Mouse (Mus musculus) neural tube, embryonic 13.5 days (tissue): ENCODE results near the gene Nkd2. TPM values are rescaled to one million over a fixed set of nuclear protein-coding genes. Genes with fewer than 3 reads are reported as not detected.

ENCODE experiments used
- ATAC-seq: fragments of 200-750 bp; cut with Nextera tagmentation; 2 replicates; pipeline ENCODE4 v1.8.0; 2017; ENCODE audit warnings: low read depth, mild to moderate bottlenecking, moderate TSS enrichment, moderate library complexity
- H3K27ac ChIP-seq: fragments of 300-500 bp; sonication (generic); replicated peaks from 2 replicates; pipeline ENCODE4 v1.5.1; 2015; ENCODE audit warnings: moderate library complexity, mild to moderate bottlenecking, inconsistent platforms
- H3K27me3 ChIP-seq: fragments of 300-500 bp; sonication (generic); 2 replicates; pipeline ENCODE4 v1.6.1; 2015; ENCODE audit warnings: mild to moderate bottlenecking, inconsistent platforms
- H3K36me3 ChIP-seq: fragments of 300-500 bp; sonication (generic); 2 replicates; pipeline ENCODE4 v1.6.1; 2015; ENCODE audit warnings: mild to moderate bottlenecking, inconsistent platforms
- H3K4me1 ChIP-seq: fragments of 300-500 bp; sonication (generic); replicated peaks from 2 replicates; pipeline ENCODE4 v1.6.1; 2015; ENCODE audit warnings: inconsistent platforms
- H3K4me2 ChIP-seq: fragments of 300-500 bp; sonication (generic); 2 replicates; pipeline ENCODE4 v1.6.1; 2015; ENCODE audit warnings: inconsistent platforms, mild to moderate bottlenecking, moderate library complexity
- H3K4me3 ChIP-seq: fragments of 300-500 bp; sonication (generic); 2 replicates; pipeline ENCODE4 v1.5.1; 2015; ENCODE audit warnings: mild to moderate bottlenecking, inconsistent platforms
- H3K9ac ChIP-seq: fragments of 300-500 bp; sonication (generic); 2 replicates; pipeline ENCODE4 v1.6.1; 2015; ENCODE audit warnings: moderate library complexity, mild to moderate bottlenecking, inconsistent platforms
- H3K9me3 ChIP-seq: fragments of 300-500 bp; sonication (generic); 2 replicates; pipeline ENCODE4 v1.6.1; 2016; ENCODE audit warnings: inconsistent platforms
- WGBS: fragments of 180-500 bp; shearing (Covaris S2); methylation state at CpG from one replicate; pipeline ENCODE4 v1.1.7; 2015; 5-methylcytosine and 5-hydroxymethylcytosine counted together
- polyA plus RNA-seq: library from polyadenylated mRNA; unstranded; fragments of >200 nt; fragmentation: Nextera tagmentation; extraction: Ambion mirVana; gene quantifications from 2 replicates; pipeline ENCODE4 v1.2.1, GENCODE M21; 2015

The Nkd2 gene
- polyA plus RNA-seq: 8.7 and 9.8 TPM in 2 replicates

DNA sequence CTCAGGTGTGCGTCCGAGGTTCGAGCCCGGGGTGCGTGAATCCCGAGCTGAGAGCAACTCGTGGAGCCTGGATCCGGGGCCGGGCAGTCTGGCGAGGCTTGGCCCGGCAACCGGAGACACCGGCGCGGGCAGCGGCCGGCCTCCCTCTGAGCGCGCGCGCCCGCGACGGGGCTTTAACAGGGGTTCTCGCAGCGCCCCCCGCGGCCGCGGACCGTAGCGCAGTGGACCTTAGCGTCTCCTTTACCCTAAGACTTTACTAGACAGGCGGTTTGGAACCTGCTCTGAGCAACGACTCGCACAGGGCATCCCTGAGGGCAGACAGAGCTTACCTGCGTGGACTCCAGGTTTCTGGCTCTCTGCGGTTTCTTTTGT, at the start of gene Nkd2:
TSS of gene Nkd2 (minus strand) at position 167 of the 372 bp plus-strand sequence.
- peak; percentile 95 for ATAC-seq
- H3K36me3 ChIP-seq: no peaks in the 10 kb centered on the region
- peak within 1 kb of the TSS; percentile 90 for H3K4me2 ChIP-seq
- peaks cover 27% of the 10 kb centered on the region for H3K27me3 ChIP-seq
- H3K9ac ChIP-seq: peak within 1 kb of the TSS; percentile 75
- 0 out of 2 replicates have a peak, but pooled peaks cover 9% of the 10 kb centered on the region for H3K4me1 ChIP-seq
- no peak within 1 kb of the TSS for H3K27ac ChIP-seq
- H3K4me3 ChIP-seq: peak within 1 kb of the TSS; percentile 62
- WGBS: under 1% methylated on average over 34 of the region's 38 CpGs
- no peaks in the 10 kb centered on the region for H3K9me3 ChIP-seq

DNA sequence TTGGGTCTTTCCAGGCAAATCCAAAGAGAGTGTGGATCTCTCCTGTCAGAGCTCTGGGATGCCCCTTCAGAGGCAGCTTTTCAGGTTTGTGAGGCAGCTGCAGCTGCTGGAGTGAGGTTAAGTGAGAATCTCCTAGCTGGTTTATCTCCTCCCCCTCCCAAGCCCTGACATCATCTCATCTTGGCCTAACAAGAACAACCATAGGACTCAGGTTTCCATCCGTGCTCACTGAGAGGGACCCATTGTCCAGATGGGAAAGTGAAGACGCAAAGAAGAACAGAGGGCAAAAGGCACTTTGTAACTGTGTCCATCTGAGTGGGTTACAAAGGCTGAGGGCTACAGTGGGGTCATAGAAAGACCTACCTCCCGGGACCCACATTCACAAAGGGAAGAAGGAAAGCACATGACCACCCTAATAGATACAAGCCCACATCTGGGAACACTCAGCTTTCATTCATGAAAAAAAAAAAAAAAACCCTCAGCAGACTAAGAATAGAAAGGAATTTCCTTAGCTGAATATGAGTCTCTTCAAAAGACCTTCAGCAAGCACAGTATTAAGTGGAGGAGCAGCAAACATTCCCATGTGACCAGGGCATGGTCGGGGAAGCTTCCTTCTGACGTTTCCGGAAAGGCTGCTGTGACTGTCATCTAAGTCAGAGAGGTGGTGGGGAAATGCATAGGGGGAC, 45.2 kb upstream of the Nkd2 start:
- Histone ChIP-seq H3K27me3 (no peaks in the 10 kb centered on the region), H3K9ac (no peak overlapping the region), H3K9me3 (no peaks in the 10 kb centered on the region), H3K36me3 (no peaks in the 10 kb centered on the region), H3K27ac (no peak overlapping the region), H3K4me2 (no peak overlapping the region), H3K4me3 (no peak overlapping the region), H3K4me1 (no peaks in the 10 kb centered on the region)
- 63% methylated on average over 6 of the region's 6 CpGs for WGBS
- ATAC-seq: no peak

DNA sequence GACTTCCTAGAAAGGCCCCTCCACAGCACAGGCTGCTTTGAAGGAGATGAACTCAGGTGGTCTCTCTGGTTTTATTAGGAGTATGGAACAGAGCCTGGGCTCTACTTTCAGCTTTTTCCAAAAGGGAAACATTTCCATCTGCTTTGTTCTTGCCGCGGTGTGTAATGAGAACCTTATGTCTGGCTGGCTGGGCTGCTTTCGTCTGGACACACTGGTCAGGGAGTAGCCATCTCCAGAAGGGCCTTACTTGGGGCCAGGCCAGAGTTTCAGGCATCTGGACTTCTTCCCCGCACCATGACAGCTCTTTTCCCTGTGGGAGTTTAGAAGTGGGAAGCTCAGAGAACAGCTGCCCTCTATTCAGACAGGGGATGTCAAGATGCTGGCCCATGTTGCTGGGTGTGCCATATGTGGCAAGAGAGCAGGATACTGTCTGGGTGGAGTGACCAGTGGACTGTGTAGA, 40.0 kb upstream of the Nkd2 start:
- Histone ChIP-seq H3K27ac (no peak overlapping the region), H3K27me3 (no peaks in the 10 kb centered on the region), H3K4me2 (no peak overlapping the region), H3K36me3 (no peaks in the 10 kb centered on the region), H3K9ac (no peak overlapping the region), H3K9me3 (no peaks in the 10 kb centered on the region), H3K4me3 (no peak overlapping the region), H3K4me1 (no peaks in the 10 kb centered on the region)
- WGBS: 65% methylated on average over 4 of the region's 4 CpGs
- ATAC-seq: no peak

DNA sequence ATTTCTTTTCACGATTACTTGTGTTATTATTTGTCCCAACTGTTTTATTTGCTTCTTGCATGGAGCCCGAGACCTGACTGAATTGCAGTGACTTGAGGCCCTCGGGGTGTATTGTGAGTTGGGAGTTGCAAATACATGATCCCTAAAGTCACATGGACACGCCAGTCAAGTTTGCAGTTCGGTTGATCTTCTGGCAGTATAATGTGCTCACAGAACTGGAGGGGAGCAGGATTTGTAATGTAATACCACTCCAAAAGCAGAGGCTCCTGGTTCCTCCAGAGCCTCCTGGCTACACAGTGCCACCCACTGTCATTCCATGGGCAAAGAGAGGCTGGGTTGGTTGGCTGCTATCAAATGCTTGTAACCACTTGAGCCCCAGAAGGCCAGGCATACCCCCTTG, 39.2 kb upstream of the Nkd2 start:
- H3K9ac ChIP-seq: no peak overlapping the region
- no peak overlapping the region for H3K4me3 ChIP-seq
- no peaks in the 10 kb centered on the region for H3K27me3 ChIP-seq
- no peak for ATAC-seq
- H3K4me2 ChIP-seq: no peak overlapping the region
- no peaks in the 10 kb centered on the region for H3K4me1 ChIP-seq
- no peaks in the 10 kb centered on the region for H3K9me3 ChIP-seq
- no peak overlapping the region for H3K27ac ChIP-seq
- no peaks in the 10 kb centered on the region for H3K36me3 ChIP-seq
- 78% methylated on average over 5 of the region's 5 CpGs for WGBS

DNA sequence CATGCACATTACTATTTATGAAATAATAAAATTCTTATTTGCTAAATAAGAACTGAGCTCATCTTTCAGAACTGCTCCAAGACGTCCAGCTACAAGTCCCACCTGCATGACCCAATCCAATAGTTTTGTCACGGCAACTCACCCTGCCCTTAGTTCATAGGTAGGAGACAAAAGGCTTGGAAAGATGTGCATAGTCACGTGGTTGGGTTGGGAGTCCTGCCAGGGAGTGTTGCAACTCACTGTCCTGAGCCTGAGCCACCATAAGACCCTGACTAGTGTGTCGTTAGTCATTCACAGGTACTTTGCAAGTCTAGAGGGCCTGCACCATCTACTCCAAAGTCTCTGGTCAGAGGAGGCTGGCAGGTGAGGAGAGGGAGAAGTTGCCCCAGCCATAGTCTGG, 38.6 kb upstream of the Nkd2 start:
- Histone ChIP-seq H3K4me2 (no peak overlapping the region), H3K4me3 (no peak overlapping the region)
- WGBS: 78% methylated on average over 4 of the region's 4 CpGs

DNA sequence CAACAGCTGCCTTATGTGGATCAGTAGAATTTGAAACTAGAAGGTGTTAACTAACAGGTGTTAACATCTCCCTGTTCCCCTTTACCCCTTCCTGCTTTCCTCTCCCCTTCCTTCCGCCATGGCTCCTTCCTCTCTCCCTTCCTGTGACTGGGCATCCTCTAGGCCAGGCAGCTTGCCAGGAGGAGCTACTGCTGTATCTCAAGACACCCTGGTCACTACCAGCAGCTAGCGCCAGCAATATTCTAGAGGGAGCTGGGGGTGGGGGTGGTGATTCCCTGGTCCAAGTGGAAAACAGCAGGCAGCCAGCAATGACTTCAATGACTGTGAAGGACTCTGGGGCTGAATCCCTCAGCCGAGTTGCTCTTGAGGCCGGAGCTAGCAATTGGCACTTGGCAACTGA, 38.2 kb upstream of the Nkd2 start:
- Histone ChIP-seq H3K27me3 (no peaks in the 10 kb centered on the region), H3K27ac (no peak overlapping the region), H3K9ac (no peak overlapping the region), H3K4me2 (no peak overlapping the region), H3K36me3 (no peaks in the 10 kb centered on the region), H3K9me3 (no peaks in the 10 kb centered on the region), H3K4me1 (no peaks in the 10 kb centered on the region), H3K4me3 (no peak overlapping the region)
- ATAC-seq: no peak
- 82% methylated on average over 4 of the region's 4 CpGs for WGBS

More for the DNA sequence above, 38.6 kb upstream of the Nkd2 start:
- no peak overlapping the region for H3K27ac ChIP-seq
- H3K9me3 ChIP-seq: no peaks in the 10 kb centered on the region
- ATAC-seq: no peak
- H3K4me1 ChIP-seq: no peaks in the 10 kb centered on the region
- H3K27me3 ChIP-seq: no peaks in the 10 kb centered on the region
- H3K9ac ChIP-seq: no peak overlapping the region
- H3K36me3 ChIP-seq: no peaks in the 10 kb centered on the region

DNA sequence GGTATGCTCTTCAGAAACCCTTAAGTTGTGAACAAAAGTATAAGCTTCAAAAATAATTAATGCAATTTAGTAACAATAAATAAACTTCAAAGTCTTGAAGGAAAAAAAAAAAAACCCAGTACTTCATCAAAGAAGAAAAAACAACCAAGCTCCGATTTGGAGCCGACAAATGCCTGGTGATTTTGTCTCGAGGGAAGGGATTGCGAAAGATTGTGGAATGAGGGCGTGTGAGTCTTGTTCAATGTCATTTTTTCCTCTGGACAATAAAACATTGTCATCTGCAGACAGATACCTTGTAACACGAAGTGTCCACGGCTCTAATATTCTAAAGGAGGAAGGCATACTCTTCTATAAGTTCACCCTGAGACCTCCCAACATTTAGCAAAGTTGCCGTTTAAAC, 33.9 kb upstream of the Nkd2 start:
- H3K4me3 ChIP-seq: no peak overlapping the region
- ATAC-seq: no peak
- H3K4me2 ChIP-seq: no peak overlapping the region
- H3K27ac ChIP-seq: no peak overlapping the region
- H3K9ac ChIP-seq: no peak overlapping the region
- H3K36me3 ChIP-seq: no peaks in the 10 kb centered on the region
- no peaks in the 10 kb centered on the region for H3K9me3 ChIP-seq
- H3K27me3 ChIP-seq: no peaks in the 10 kb centered on the region
- WGBS: 83% methylated on average over 8 of the region's 8 CpGs
- H3K4me1 ChIP-seq: no peaks in the 10 kb centered on the region

DNA sequence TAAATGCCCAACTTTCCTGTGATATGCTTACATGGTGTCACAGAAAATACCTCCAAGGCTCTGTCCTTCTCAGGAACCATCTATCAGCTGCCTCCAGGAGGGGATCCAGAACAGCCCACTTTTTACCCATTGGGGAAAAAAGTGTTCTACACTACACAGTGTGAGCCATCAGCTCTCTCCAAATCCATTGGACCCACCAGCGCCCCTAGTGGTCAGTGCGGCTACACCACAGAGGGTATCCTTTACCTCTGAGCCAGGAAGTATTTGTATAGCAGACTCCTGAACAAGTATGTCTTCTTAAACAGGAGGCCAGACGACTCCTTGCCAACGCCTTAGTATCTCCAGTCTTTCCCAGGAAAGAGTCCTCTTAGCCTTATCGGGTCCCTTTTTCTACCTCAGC, 32.4 kb upstream of the Nkd2 start:
- 89% methylated on average over 5 of the region's 5 CpGs for WGBS
- H3K9ac ChIP-seq: no peak overlapping the region
- ATAC-seq: no peak
- H3K4me2 ChIP-seq: no peak overlapping the region
- no peaks in the 10 kb centered on the region for H3K27me3 ChIP-seq
- no peaks in the 10 kb centered on the region for H3K9me3 ChIP-seq
- no peaks in the 10 kb centered on the region for H3K36me3 ChIP-seq
- no peaks in the 10 kb centered on the region for H3K4me1 ChIP-seq
- H3K27ac ChIP-seq: no peak overlapping the region
- no peak overlapping the region for H3K4me3 ChIP-seq

DNA sequence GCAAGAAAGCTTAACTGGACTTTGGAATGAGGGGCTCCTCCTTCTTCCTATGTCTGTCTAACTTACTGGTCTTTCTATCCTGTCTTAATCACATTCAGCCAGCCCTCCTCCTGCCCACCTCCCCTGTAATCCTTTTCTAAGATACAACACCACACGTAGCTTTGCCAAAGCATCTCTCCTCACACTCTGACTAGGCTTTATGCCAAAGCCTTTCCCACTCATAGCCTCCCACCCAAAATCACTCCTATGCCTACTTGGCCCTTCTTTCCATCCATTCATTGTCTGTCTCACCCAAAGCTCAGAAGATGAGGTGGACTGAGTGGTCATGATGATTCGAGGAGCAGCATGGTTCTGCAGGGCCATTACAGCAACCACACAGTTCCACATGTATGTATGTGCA, 24.7 kb upstream of the Nkd2 start:
- no peaks in the 10 kb centered on the region for H3K36me3 ChIP-seq
- H3K4me3 ChIP-seq: no peak overlapping the region
- H3K4me2 ChIP-seq: no peak overlapping the region
- no peak overlapping the region for H3K27ac ChIP-seq
- no peak for ATAC-seq
- 74% methylated on average over 2 of the region's 2 CpGs for WGBS
- no peak overlapping the region for H3K9ac ChIP-seq
- H3K27me3 ChIP-seq: no peaks in the 10 kb centered on the region
- no peaks in the 10 kb centered on the region for H3K9me3 ChIP-seq
- no peaks in the 10 kb centered on the region; the same call in 1 of the 2 replicates for H3K4me1 ChIP-seq

DNA sequence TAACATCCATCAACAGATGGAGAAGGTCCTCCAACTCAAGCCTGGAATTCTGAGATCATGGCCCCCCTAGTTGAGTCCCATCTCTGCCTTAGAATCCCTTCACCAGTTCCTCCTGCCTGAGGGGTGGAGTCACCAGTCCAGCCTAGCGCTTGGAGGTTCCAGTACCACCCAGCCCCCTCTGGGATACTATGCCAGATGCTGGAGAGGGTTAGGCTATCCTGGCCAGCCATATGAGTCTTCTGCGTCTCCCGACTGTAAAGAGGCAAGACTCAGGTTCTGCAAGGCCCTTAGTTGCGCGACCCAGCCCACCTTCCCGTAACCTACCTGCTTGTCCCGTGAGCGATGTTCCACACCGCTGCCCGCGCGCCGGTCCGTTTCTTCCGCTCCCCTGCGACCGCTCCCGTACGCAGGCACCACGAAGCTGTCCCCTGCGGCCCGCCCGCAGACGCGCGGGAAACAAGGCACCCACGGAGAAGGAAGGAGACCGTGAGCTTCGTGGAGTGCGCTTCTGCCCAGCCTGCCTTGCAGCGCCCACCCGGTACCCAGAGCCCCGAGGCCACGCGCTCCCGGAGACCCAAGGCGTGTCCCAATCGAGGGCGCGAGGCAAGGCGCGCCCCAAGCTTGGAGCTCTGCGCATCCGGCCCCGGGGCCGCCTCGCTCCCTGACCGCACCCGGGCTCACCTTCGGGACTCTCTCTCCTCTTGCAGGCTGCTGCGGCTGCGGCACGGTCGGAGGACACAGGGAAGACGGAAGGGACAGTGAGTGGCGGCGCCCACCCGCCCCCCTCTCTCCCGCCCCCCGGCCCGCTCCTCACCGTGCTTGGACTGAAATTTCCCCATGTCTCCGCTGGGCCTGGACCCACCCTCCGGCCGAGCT, 604 bp downstream of the Nkd2 start:
- under 1% methylated on average over 55 of the region's 65 CpGs for WGBS
- Histone ChIP-seq H3K9ac (peak overlapping the region; percentile 75), H3K27me3 (peaks cover 27% of the 10 kb centered on the region), H3K9me3 (no peaks in the 10 kb centered on the region), H3K4me1 (0 out of 2 replicates have a peak, but pooled peaks cover 9% of the 10 kb centered on the region), H3K27ac (no peak overlapping the region), H3K4me3 (peak overlapping the region; percentile 62), H3K36me3 (no peaks in the 10 kb centered on the region), H3K4me2 (peak overlapping the region; percentile 90)
- ATAC-seq: peak; percentile 85

DNA sequence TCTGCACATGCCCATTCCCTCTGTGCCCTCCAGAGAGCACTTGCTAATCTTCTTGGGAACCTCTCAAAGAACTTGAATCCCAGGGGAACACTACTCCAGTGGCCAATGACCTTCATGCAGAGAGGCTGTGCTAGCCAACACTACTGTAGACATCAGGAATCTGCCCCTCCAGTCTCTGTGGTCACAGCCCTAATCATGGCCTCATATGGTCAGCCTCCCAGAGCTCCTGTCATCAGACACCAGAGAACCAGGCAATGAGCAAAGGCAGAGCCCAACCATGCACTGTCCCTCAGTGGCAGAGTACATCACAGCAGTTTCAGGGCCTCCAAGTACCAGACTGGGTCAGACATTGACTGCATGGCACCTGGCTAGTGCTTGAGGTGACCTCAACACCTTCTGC, 4.7 kb downstream of the Nkd2 start:
- no peak for ATAC-seq
- Histone ChIP-seq H3K9ac (no peak overlapping the region), H3K9me3 (no peaks in the 10 kb centered on the region), H3K4me1 (0 out of 2 replicates have a peak, but pooled peaks cover 9% of the 10 kb centered on the region), H3K4me3 (no peak overlapping the region), H3K27me3 (peaks cover 20% of the 10 kb centered on the region), H3K27ac (no peak overlapping the region), H3K4me2 (no peak overlapping the region), H3K36me3 (no peaks in the 10 kb centered on the region)

DNA sequence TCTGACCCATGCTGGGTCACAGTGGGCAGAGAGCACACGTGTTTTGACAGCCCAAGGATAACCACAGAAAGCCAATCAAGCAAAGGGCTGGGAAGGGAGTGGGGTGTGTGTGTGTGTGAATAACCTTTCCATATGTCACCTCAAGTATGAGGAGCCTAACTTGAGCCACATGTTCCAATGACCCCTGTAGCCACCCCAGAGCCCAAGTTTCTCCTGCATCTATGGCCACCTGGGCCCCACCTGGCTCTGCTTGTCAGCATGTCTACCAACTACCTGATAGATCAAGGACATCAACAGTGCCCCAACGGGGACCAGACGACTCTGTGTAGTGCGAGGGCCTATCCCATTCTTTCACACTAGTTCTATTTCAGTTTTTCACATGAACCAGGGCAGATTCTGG, 7.7 kb downstream of the Nkd2 start:
- no peak overlapping the region for H3K27ac ChIP-seq
- H3K27me3 ChIP-seq: no peaks in the 10 kb centered on the region
- H3K4me3 ChIP-seq: no peak overlapping the region
- no peak overlapping the region for H3K4me2 ChIP-seq
- 81% methylated on average over 4 of the region's 4 CpGs for WGBS
- H3K9me3 ChIP-seq: no peaks in the 10 kb centered on the region
- ATAC-seq: no peak
- peaks cover 15% of the 10 kb centered on the region; the same call in 1 of the 2 replicates for H3K4me1 ChIP-seq
- H3K36me3 ChIP-seq: no peaks in the 10 kb centered on the region
- no peak overlapping the region for H3K9ac ChIP-seq
